Mouse (Mus musculus): ENCODE results near the gene Brwd1. TPM values are rescaled to one million over a fixed set of nuclear protein-coding genes. Genes with fewer than 3 reads are reported as not detected.
"Not testable (repeated sequence)": the region's sequence is repeated elsewhere in the genome, so short reads cannot be mapped to it uniquely, and the experiment has no call there.

Gene Brwd1
- total and polyA plus RNA-seq, 3 experiments, result 4.3 to 8.1 (median 4.4) TPM

DNA sequence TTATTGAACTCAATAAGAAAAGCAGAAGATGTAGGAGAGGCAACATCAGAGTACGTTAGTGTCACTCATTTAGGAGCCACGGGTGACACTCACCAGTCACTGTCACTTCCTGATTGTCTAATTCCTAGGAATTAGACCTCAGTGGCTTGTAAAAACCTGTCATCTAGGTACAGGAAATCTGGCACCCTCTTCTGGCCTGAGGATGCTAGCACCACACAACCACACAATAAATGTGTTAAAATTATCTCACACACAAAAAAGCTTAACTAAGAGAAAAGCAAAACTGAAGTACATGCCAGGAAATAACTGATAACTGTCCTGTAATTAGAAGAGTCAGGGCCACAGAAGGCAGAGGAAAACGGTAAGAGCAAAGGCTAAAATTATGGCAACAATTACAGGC is 57.1 kb downstream of the Brwd1 start:
- Histone ChIP-seq H3K27me3 (replicated peaks) (no peaks in the 10 kb centered on the region), H3K4me2 (ENCODE audit: insufficient read depth, low read depth, poor library complexity, severe bottlenecking) (no peak overlapping the region), H3K4me3 (replicated peaks in 1 of 3; ENCODE audit: low read depth in 2 of 3, low read length in 2 of 3, poor library complexity in 1 of 3) (no peak overlapping the region), H3K9ac (ENCODE audit: insufficient read depth, low read depth) (no peak overlapping the region), H3K27ac (ENCODE audit: insufficient read depth, low read depth) (no peak overlapping the region), H3K36me3 (replicated peaks in 1 of 2; ENCODE audit: control insufficient read depth in 1 of 2, insufficient read depth in 1 of 2, low read length in 1 of 2) (peaks cover 2 to 3% of the 10 kb centered on the region in 2 experiments), H3K9me3 (replicated peaks; ENCODE audit: low read length) (no peaks in the 10 kb centered on the region), H3K4me1 (ENCODE audit: control insufficient read depth in 1 of 2, insufficient read depth in 2 of 2) (no peaks in the 10 kb centered on the region), H3K79me2 (replicated peaks; ENCODE audit: control insufficient read depth, extremely low read depth, insufficient read depth, poor library complexity, severe bottlenecking) (no peaks in the 10 kb centered on the region)
- in situ Hi-C loops (cut with MboI; ENCODE audit: low pct_ligation_motif_present, low pct_unique_long_range_greater_than_20kb, low sequenced_read_pairs), result loop anchor here (25.0 kb wide), 1 partner anchor 312 kb away; no protein-coding TSS in a partner anchor
- dilution Hi-C loops (cut with MboI; ENCODE audit: extremely low pct_ligation_motif_present, extremely low pct_unique_long_range_greater_than_20kb, low sequenced_read_pairs), result no loop called here
- TF ChIP-seq SMC3 (IDR thresholded peaks at IDR 0.05; ENCODE audit: low read depth, low read length) (peak; percentile 45), ZMIZ1 (IDR thresholded peaks at IDR 0.05; ENCODE audit: low read depth, low read length) (no peak), MAX (IDR thresholded peaks at IDR 0.05; ENCODE audit: low read length) (no peak), RAD21 (IDR thresholded peaks at IDR 0.05; ENCODE audit: low read depth, low read length) (peak; percentile 38), CTCF (conservative IDR thresholded peaks at IDR 0.05 in 1 of 2, IDR thresholded peaks at IDR 0.05 in 1 of 2; ENCODE audit: low read depth in 2 of 2, low read length in 2 of 2) (peak; percentile 10 to 66; a peak in 2 of 4 replicates)
- DNase-seq (ENCODE audit: extremely low read depth), result no peak

DNA sequence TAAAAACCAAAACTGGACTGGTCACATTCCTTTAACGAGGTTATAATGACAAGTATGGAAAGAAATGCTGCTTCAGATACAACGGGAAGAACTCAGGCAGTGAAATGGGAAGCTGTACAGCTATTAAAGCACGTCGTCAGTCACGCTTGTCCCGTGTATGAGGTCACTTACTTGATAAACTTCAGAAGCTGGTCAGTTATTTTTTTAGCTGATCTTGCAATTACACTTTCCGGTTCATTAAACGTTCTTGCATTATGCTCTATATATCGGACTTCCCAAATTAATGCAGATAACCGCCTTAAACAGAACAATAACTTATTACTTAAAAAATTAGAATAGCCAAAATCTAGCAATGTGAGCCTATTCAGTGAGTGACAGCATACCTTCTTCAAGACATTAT is 61.3 kb downstream of the Brwd1 start:
- no peaks in the 10 kb centered on the region for H3K79me2 ChIP-seq (replicated peaks; ENCODE audit: control insufficient read depth, extremely low read depth, insufficient read depth, poor library complexity, severe bottlenecking)
- dilution Hi-C loops (cut with MboI; ENCODE audit: extremely low pct_ligation_motif_present, extremely low pct_unique_long_range_greater_than_20kb, low sequenced_read_pairs) (no loop called here), in situ Hi-C loops (cut with MboI; ENCODE audit: low pct_ligation_motif_present, low pct_unique_long_range_greater_than_20kb, low sequenced_read_pairs) (no loop called here)
- H3K27me3 ChIP-seq (replicated peaks), result no peaks in the 10 kb centered on the region
- no peak for DNase-seq (ENCODE audit: extremely low read depth)
- H3K27ac ChIP-seq (ENCODE audit: insufficient read depth, low read depth), result no peak overlapping the region
- no peak overlapping the region for H3K4me3 ChIP-seq (replicated peaks in 1 of 3; ENCODE audit: low read depth in 2 of 3, low read length in 2 of 3, poor library complexity in 1 of 3)
- TF ChIP-seq MAFK (IDR thresholded peaks at IDR 0.05; ENCODE audit: insufficient replicate concordance, low read length), result peak; percentile 72; the same call in 1 of the 2 replicates
- TF ChIP-seq UBTF (IDR thresholded peaks at IDR 0.05; ENCODE audit: low read depth, low read length), result no peak
- TF ChIP-seq GABPA (IDR thresholded peaks at IDR 0.05; ENCODE audit: insufficient replicate concordance, low read depth, low read length), result no peak
- TF ChIP-seq TCF12 (IDR thresholded peaks at IDR 0.05; ENCODE audit: low read depth, low read length), result no peak
- no peak for TF ChIP-seq POLR2AphosphoS2 (IDR thresholded peaks at IDR 0.05; ENCODE audit: low read depth, low read length)
- no peak for TF ChIP-seq ZMIZ1 (IDR thresholded peaks at IDR 0.05; ENCODE audit: low read depth, low read length)
- no peak overlapping the region for H3K4me2 ChIP-seq (ENCODE audit: insufficient read depth, low read depth, poor library complexity, severe bottlenecking)
- H3K9me3 ChIP-seq (replicated peaks; ENCODE audit: low read length), result no peaks in the 10 kb centered on the region
- H3K9ac ChIP-seq (ENCODE audit: insufficient read depth, low read depth), result no peak overlapping the region
- H3K4me1 ChIP-seq (ENCODE audit: control insufficient read depth in 1 of 2, insufficient read depth in 2 of 2), result no peaks in the 10 kb centered on the region
- H3K36me3 ChIP-seq (replicated peaks in 1 of 2; ENCODE audit: control insufficient read depth in 1 of 2, insufficient read depth in 1 of 2, low read length in 1 of 2), result peaks cover 0 to 2% of the 10 kb centered on the region in 2 experiments

DNA sequence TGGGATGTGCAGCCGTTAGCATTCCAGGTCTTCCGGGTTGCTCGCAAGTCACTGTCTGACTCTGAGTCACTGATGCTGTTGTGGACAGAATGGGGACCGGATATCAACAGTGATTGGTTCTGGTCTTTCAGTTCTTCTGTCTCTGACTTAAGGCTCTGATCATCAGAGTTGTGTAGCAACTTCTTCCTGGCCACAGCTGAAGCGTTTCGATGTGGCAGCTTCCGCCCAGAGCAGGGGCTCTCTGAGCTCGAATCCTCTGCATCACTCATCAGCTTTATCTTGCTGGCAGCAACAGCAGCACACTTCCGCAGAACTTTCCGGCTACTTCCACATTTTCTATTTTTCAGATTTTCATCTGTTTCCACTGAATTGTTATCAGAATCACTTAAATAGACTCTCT is 73.2 kb downstream of the Brwd1 start:
- H3K9me3 ChIP-seq (replicated peaks; ENCODE audit: low read length); H3K4me1 ChIP-seq (ENCODE audit: control insufficient read depth in 1 of 2, insufficient read depth in 2 of 2); DNase-seq (ENCODE audit: extremely low read depth); H3K27me3 ChIP-seq (replicated peaks); H3K4me2 ChIP-seq (ENCODE audit: insufficient read depth, low read depth, poor library complexity, severe bottlenecking); H3K9ac ChIP-seq (ENCODE audit: insufficient read depth, low read depth); H3K36me3 ChIP-seq (replicated peaks in 1 of 2; ENCODE audit: control insufficient read depth in 1 of 2, insufficient read depth in 1 of 2, low read length in 1 of 2); H3K79me2 ChIP-seq (replicated peaks; ENCODE audit: control insufficient read depth, extremely low read depth, insufficient read depth, poor library complexity, severe bottlenecking); dilution Hi-C loops (cut with MboI; ENCODE audit: extremely low pct_ligation_motif_present, extremely low pct_unique_long_range_greater_than_20kb, low sequenced_read_pairs); in situ Hi-C loops (cut with MboI; ENCODE audit: low pct_ligation_motif_present, low pct_unique_long_range_greater_than_20kb, low sequenced_read_pairs); H3K27ac ChIP-seq (ENCODE audit: insufficient read depth, low read depth); H3K4me3 ChIP-seq (replicated peaks in 1 of 3; ENCODE audit: low read depth in 2 of 3, low read length in 2 of 3, poor library complexity in 1 of 3): not testable (repeated sequence)

DNA sequence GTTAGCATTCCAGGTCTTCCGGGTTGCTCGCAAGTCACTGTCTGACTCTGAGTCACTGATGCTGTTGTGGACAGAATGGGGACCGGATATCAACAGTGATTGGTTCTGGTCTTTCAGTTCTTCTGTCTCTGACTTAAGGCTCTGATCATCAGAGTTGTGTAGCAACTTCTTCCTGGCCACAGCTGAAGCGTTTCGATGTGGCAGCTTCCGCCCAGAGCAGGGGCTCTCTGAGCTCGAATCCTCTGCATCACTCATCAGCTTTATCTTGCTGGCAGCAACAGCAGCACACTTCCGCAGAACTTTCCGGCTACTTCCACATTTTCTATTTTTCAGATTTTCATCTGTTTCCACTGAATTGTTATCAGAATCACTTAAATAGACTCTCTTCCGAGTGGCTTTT is 78.0 kb downstream of the Brwd1 start:
- DNase-seq (ENCODE audit: extremely low read depth); H3K27ac ChIP-seq (ENCODE audit: insufficient read depth, low read depth); H3K9me3 ChIP-seq (replicated peaks; ENCODE audit: low read length); H3K4me3 ChIP-seq (replicated peaks in 1 of 3; ENCODE audit: low read depth in 2 of 3, low read length in 2 of 3, poor library complexity in 1 of 3); H3K27me3 ChIP-seq (replicated peaks); dilution Hi-C loops (cut with MboI; ENCODE audit: extremely low pct_ligation_motif_present, extremely low pct_unique_long_range_greater_than_20kb, low sequenced_read_pairs); H3K4me2 ChIP-seq (ENCODE audit: insufficient read depth, low read depth, poor library complexity, severe bottlenecking); H3K79me2 ChIP-seq (replicated peaks; ENCODE audit: control insufficient read depth, extremely low read depth, insufficient read depth, poor library complexity, severe bottlenecking); H3K9ac ChIP-seq (ENCODE audit: insufficient read depth, low read depth); H3K36me3 ChIP-seq (replicated peaks in 1 of 2; ENCODE audit: control insufficient read depth in 1 of 2, insufficient read depth in 1 of 2, low read length in 1 of 2); in situ Hi-C loops (cut with MboI; ENCODE audit: low pct_ligation_motif_present, low pct_unique_long_range_greater_than_20kb, low sequenced_read_pairs); H3K4me1 ChIP-seq (ENCODE audit: control insufficient read depth in 1 of 2, insufficient read depth in 2 of 2): not testable (repeated sequence)

Measured in CH12.LX (cell line).